8 mouse cellular contexts compared by ENCODE assay signal in genomic region chr12:103425016-103425728, GRCm38 (mm10). TPM values are rescaled to one million over a fixed set of nuclear protein-coding genes. Genes with fewer than 3 reads are reported as not detected.
A peak's percentile ranks its signal among the peaks of the same experiment; 100 is the strongest.
DNase-seq lines count a peak whose midpoint lies in the region; ATAC-seq and TF ChIP-seq lines count a peak whose summit lies in the region.

No protein-coding gene starts in this region.

- TF ChIP-seq CTCF in kidney, postnatal 0 days (IDR thresholded peaks at IDR 0.05; ENCODE audit: low read depth): no peak
- TF ChIP-seq CTCF in liver, postnatal 0 days (IDR thresholded peaks at IDR 0.05; ENCODE audit: low read depth): no peak

- H3K4me2 ChIP-seq in kidney, postnatal 0 days (ENCODE audit: low read length): peak overlapping the region; percentile 87
- peak overlapping the region; percentile 73 for H3K4me2 ChIP-seq in forebrain, embryonic 16.5 days (ENCODE audit: low read length)
- peak overlapping the region; percentile 82 for H3K4me2 ChIP-seq in liver, postnatal 0 days (ENCODE audit: low read depth, low read length)

- no peak overlapping the region for H3K27ac ChIP-seq in kidney, postnatal 0 days
- no peak overlapping the region for H3K27ac ChIP-seq in forebrain, embryonic 16.5 days (ENCODE audit: low read length)
- peak overlapping the region; percentile 82 for H3K27ac ChIP-seq in liver, postnatal 0 days (ENCODE audit: low read depth)

- peak overlapping the region; percentile 96 for H3K4me3 ChIP-seq in kidney, postnatal 0 days (replicated peaks; ENCODE audit: low read depth, low read length)
- peak overlapping the region; percentile 73 for H3K4me3 ChIP-seq in forebrain, embryonic 16.5 days (replicated peaks; ENCODE audit: low read length)
- H3K4me3 ChIP-seq in liver, postnatal 0 days (ENCODE audit: low read depth, low read length): peak overlapping the region; percentile 94

- no peaks in the 10 kb centered on the region for H3K27me3 ChIP-seq in kidney, postnatal 0 days (ENCODE audit: insufficient read depth, low read length)
- no peaks in the 10 kb centered on the region for H3K27me3 ChIP-seq in forebrain, embryonic 16.5 days (replicated peaks; ENCODE audit: control insufficient read depth, insufficient read depth, low read length)
- H3K27me3 ChIP-seq in liver, postnatal 0 days (ENCODE audit: insufficient read depth, low read length): no peaks in the 10 kb centered on the region

- H3K36me3 ChIP-seq in kidney, postnatal 0 days (ENCODE audit: insufficient read depth, low read length): 0 out of 2 replicates have a peak, but pooled peaks cover 12% of the 10 kb centered on the region
- H3K36me3 ChIP-seq in forebrain, embryonic 16.5 days (ENCODE audit: control insufficient read depth, insufficient read depth): 0 out of 2 replicates have a peak, but pooled peaks cover 3% of the 10 kb centered on the region
- peaks cover 20% of the 10 kb centered on the region for H3K36me3 ChIP-seq in liver, postnatal 0 days (replicated peaks; ENCODE audit: insufficient read depth, low read length)

- no peaks in the 10 kb centered on the region for H3K9me3 ChIP-seq in kidney, postnatal 0 days (replicated peaks; ENCODE audit: low read length)
- no peaks in the 10 kb centered on the region for H3K9me3 ChIP-seq in forebrain, embryonic 16.5 days (ENCODE audit: control insufficient read depth, low read length)
- no peaks in the 10 kb centered on the region for H3K9me3 ChIP-seq in liver, postnatal 0 days (ENCODE audit: low read length)

- H3K4me1 ChIP-seq in kidney, postnatal 0 days (replicated peaks; ENCODE audit: insufficient read depth, low read length): 0 out of 2 replicates have a peak, but pooled peaks cover 6% of the 10 kb centered on the region
- peaks cover 36% of the 10 kb centered on the region for H3K4me1 ChIP-seq in forebrain, embryonic 16.5 days (replicated peaks; ENCODE audit: control insufficient read depth, insufficient read depth, low read length)
- peaks cover 22% of the 10 kb centered on the region for H3K4me1 ChIP-seq in liver, postnatal 0 days (ENCODE audit: insufficient read depth)

- DNase-seq in kidney, postnatal 0 days (ENCODE audit: low spot score): no peak
- DNase-seq in kidney, adult 18-20 months: no peak
- peak; percentile 37 for DNase-seq in brain, adult 2 months (ENCODE audit: low read depth, low spot score)
- DNase-seq in liver, postnatal 0 days: no peak
- no peak for DNase-seq in thymus, postnatal 25 days
- DNase-seq in layer of hippocampus, adult 8-10 months (ENCODE audit: low spot score in 2 of 2): no peak
- DNase-seq in lung, adult 18-20 months: no peak

- H3K9ac ChIP-seq in kidney, postnatal 0 days (ENCODE audit: low read depth, low read length): peak overlapping the region; percentile 89
- peak overlapping the region; percentile 68 for H3K9ac ChIP-seq in forebrain, embryonic 16.5 days (replicated peaks; ENCODE audit: low read depth, low read length)
- peak overlapping the region; percentile 93 for H3K9ac ChIP-seq in liver, postnatal 0 days (replicated peaks)

- peak; percentile 14; the same call in 1 of the 2 replicates for ATAC-seq in kidney, postnatal 0 days (replicated peaks; ENCODE audit: low FRiP score, low read depth)
- ATAC-seq in forebrain, embryonic 16.5 days: no peak
- peak; percentile 20 for ATAC-seq in liver, postnatal 0 days

- TF ChIP-seq EP300 in liver, postnatal 0 days (IDR thresholded peaks at IDR 0.05; ENCODE audit: low read depth): no peak

- 10% methylated on average over 33 of the region's 33 CpGs for WGBS in kidney, postnatal 0 days
- 10% methylated on average over 33 of the region's 33 CpGs for WGBS in forebrain, embryonic 16.5 days
- 8% methylated on average over 33 of the region's 33 CpGs for WGBS in liver, postnatal 0 days (ENCODE audit: insufficient replicate concordance)

RNA-seq across cellular contexts. Expression of gene Ddx24, which starts 0.5 kb away (rescaled TPM):
- polyA plus RNA-seq in kidney, postnatal 0 days (2015; fragmentation: Nextera tagmentation; extraction: Ambion mirVana): 115 and 120 TPM in 2 replicates
- polyA plus RNA-seq in forebrain, embryonic 16.5 days (2015; fragmentation: Nextera tagmentation; extraction: Ambion mirVana): 128 and 136 TPM in 2 replicates
- 58.1 and 59.1 TPM in 2 replicates for polyA plus RNA-seq in liver, postnatal 0 days (2015; fragmentation: Nextera tagmentation; extraction: Ambion mirVana)
- 100 to 1,000 TPM; 232 to 260 (median 242) TPM for total RNA-seq in layer of hippocampus, adult 8-10 months (2022)

RNA-seq across cellular contexts. Expression of gene Ifi27, which starts 8.8 kb away (rescaled TPM):
- polyA plus RNA-seq in kidney, postnatal 0 days (2015; fragmentation: Nextera tagmentation; extraction: Ambion mirVana): 34.1 and 37.5 TPM in 2 replicates
- 8.4 and 11.4 TPM in 2 replicates for polyA plus RNA-seq in forebrain, embryonic 16.5 days (2015; fragmentation: Nextera tagmentation; extraction: Ambion mirVana)
- polyA plus RNA-seq in liver, postnatal 0 days (2015; fragmentation: Nextera tagmentation; extraction: Ambion mirVana): 37.2 and 44.0 TPM in 2 replicates
- 100 to 1,000 TPM; 117 to 188 (median 137) TPM for total RNA-seq in layer of hippocampus, adult 8-10 months (2022)

RNA-seq across cellular contexts. Expression of gene 9330161L09Rik, which starts 17.6 kb away (rescaled TPM):
- 0.34 and 0.41 TPM in 2 replicates for polyA plus RNA-seq in kidney, postnatal 0 days (2015; fragmentation: Nextera tagmentation; extraction: Ambion mirVana)
- polyA plus RNA-seq in forebrain, embryonic 16.5 days (2015; fragmentation: Nextera tagmentation; extraction: Ambion mirVana): 1.1 and 1.4 TPM in 2 replicates
- 0.14 TPM in 1 of 2 replicates, not detected in the other for polyA plus RNA-seq in liver, postnatal 0 days (2015; fragmentation: Nextera tagmentation; extraction: Ambion mirVana)
- total RNA-seq in layer of hippocampus, adult 8-10 months (2022): 1 to 10 TPM; 1.9 to 4.8 (median 2.9) TPM

RNA-seq across cellular contexts. Expression of gene Ifi27l2a, which starts 18.3 kb away (rescaled TPM):
- 126 and 205 TPM in 2 replicates for polyA plus RNA-seq in kidney, postnatal 0 days (2015; fragmentation: Nextera tagmentation; extraction: Ambion mirVana)
- polyA plus RNA-seq in forebrain, embryonic 16.5 days (2015; fragmentation: Nextera tagmentation; extraction: Ambion mirVana): 1.2 and 1.9 TPM in 2 replicates
- 46.6 and 49.7 TPM in 2 replicates for polyA plus RNA-seq in liver, postnatal 0 days (2015; fragmentation: Nextera tagmentation; extraction: Ambion mirVana)
- total RNA-seq in layer of hippocampus, adult 8-10 months (2022): 10 to 100 TPM in 1 of 4 experiments, 1 to 10 TPM in 2, not detected in 1; 2.8 to 33.0 (median 8.6) TPM

RNA-seq across cellular contexts. Expression of gene Ifi27l2b, which starts 31.9 kb away (rescaled TPM):
- polyA plus RNA-seq in kidney, postnatal 0 days (2015; fragmentation: Nextera tagmentation; extraction: Ambion mirVana): not detected in 2 replicates
- not detected in 2 replicates for polyA plus RNA-seq in forebrain, embryonic 16.5 days (2015; fragmentation: Nextera tagmentation; extraction: Ambion mirVana)
- not detected in 2 replicates for polyA plus RNA-seq in liver, postnatal 0 days (2015; fragmentation: Nextera tagmentation; extraction: Ambion mirVana)
- not detected for total RNA-seq in layer of hippocampus, adult 8-10 months (2022)
